Mouse (Mus musculus): ENCODE results near the gene Otof.

Gene Otof

DNA sequence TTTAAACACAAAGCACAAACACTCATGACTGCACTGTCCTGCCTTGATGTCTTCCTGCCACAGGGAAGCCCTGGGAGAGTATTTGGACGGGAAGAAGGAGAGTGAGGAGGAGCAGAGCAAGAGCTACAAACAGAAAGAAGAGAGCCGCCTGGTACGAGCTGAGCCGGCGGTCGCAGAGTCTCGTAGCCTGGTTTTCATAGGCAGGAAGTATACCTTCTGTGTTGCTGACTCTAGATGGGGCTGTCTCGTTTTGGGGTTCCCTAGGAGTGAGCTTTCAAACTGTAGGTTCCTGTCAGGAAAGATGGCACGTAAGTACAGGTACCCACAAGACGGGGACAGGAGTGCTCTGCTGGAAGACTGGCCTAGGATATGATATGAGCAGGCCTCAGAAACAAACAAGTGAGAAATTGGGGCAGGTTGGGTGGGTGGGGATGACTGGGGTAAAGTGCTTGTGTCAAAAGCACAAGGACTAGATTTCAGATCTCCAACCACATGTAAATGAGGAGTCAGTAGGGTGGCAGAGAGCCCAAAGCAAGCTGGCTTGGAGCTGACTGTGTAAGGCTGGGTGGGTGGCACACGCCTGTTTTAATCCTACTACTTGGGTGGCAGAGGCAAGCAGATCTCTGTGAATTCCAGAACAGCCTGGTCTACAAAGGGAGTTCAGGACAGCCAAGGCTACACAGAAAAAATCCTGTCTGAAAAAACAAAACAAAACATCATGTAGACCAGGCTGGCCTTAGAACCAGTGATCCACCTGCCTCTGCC, 119.9 kb downstream of the Otof start:
- no peak for DNase-seq (ENCODE audit: low spot score in 2 of 2)

DNA sequence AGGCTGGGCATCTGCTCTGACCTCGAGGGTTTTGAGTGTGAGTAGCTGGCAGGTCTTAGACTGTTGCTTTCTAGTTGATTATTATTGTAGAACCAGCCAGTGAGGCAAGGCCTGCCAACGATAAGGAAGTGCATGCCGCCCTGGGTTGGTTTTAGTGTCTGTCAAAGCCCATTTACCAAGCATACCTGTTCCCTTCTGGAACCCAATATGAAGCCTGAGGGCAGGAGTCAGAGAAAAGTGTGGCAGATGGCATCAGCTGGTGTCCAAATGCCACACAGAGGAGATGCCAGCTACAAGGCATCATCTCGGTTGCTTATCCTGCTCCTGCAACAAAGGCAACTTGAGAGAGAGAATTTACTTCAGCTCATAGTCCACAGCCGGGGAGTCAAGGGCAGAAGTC, 120.9 kb downstream of the Otof start:
- DNase-seq (ENCODE audit: low spot score in 2 of 2): no peak

Measured in right cerebral cortex, adult 2 months (tissue).